Mouse (Mus musculus) MN1 (cell line): ENCODE measurements around the gene Fam135a.
"Not testable (repeated sequence)": the region's sequence is repeated elsewhere in the genome, so short reads cannot be mapped to it uniquely, and the experiment has no call there.

Experiments used
- DNase-seq: peaks from one replicate; pipeline ENCODE4 v3.0.0-alpha.2; 2016; ENCODE audit warnings: low spot score

Gene Fam135a

DNA sequence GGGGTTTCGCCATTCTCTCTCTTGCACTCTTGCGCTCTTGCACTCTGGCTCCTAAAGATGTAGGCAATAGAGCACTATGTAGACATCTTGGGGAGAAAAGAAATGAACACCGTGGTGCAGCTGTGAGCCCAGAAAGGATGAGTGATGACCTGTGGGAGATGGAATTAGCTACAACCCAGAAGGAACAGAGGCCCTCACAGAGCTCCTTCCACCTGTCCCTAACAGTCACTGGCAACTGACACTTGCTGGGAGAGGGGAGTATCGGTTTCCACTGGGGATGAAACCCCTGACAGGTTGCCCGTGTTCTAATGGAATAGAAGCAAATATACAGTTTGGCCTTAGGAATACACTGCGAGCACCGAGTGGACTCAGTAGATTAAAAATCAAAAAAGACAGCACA lies 31.3 kb downstream of the Fam135a start:
- no peak for DNase-seq

DNA sequence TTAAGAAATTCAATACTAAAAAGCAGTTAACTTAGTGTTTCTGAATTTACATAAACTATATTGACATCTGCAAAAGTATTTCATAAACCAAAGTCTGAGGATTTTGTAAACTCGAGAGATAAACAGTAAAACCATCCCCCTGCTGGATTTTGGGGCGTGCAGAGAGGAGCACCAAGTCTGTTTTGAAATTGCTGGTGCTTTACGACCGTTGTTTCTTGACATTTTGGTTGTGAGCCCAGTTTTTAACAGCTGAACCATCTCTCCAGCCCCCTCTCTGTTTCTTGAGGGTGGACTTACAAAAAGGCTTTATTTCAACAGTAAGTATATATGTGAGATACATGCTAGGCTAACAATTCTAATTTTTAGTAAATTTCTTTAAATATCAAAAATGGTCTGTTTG lies 33.4 kb downstream of the Fam135a start:
- no peak for DNase-seq

DNA sequence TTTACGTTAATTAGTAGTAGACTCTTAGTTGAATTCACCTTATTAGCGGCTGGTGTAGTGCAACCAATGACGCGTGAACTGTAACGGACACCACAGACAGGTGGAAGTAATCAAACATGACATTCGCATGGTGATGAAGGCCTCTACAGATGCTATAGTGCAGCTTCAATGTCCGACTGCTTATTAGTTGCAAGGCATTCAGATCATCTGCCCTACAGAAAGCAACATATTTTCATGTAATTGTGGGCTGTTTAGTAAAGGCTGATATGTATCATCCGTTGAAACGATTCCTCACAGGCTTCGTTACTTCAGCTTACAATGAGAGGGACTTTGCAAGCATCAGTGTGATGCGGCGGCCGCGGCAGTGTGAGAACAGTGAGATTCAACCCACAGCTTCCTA lies 44.4 kb downstream of the Fam135a start:
- no peak for DNase-seq

GRCm38 (mm10) chr1:24046730-24047510 lies 53.2 kb downstream of the Fam135a start:
- DNase-seq, result no peak

DNA sequence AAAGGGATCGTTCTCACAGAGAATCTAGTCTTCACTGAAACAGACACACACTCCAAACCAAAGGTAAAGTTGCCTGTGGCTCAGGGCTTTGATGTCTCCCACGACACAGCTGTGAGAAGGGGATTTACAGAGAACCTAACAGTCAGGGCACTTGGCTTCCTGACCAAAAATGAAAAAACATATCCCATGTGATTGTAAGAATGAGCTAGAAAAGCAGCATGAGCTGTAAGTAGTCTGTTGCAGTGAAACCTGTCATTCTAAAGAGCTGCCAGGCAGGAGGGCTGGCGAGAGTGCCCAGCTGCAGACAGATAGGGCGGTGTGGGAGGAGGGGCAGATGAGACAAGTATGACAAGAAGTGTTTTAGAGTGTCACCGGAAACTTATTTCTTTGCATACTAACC lies 54.5 kb downstream of the Fam135a start:
- no peak for DNase-seq

DNA sequence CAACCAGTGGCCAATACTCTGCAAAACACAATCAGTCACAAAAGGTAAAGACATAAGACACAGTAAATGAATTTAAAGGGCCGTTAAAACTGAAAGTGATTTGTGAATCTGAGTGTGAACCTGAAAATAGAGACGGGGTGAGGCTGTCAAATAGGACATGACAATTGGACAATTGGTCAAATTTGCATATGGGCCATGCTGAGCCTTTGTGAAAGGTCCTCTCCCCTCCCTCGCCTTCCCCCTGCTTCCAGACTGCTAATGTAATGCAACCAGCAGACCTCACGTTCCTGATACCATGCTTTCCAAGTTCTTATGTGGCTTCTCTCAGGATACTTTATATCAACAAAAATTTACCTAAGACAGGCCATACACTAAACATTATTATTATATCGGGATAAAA lies 57.1 kb downstream of the Fam135a start:
- no peak for DNase-seq

DNA sequence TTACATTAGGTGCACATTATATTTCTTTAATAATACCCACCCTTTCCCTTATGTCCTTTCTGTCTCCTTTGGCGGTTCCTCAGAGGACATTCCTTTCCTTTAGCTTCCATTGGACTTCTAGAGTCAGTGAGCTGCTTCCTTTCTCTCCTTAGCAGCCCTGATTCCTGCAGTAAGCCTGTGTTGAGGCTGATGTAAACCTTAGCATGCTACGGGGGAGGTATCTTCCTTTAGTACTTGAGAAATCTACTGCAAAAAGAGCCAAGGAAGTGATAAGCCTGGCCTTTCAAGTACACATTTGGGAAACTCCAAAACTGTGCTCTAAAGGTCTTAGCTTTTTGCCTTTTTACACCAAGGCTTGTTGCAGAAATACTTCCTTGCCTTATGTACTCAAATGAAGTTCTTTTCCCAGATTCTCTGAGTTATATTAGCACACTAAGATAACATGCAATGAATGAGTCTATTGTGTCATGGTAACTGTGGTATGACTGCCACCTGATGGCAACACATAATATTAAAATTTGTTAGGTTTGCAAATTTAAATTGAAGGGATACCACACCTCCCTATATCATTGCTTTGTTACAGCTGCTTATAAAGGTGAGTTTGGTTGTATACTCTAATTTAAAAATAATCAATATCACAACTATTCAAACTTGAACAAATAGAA lies 66.2 kb downstream of the Fam135a start:
- DNase-seq, result peak; percentile 47

GRCm38 (mm10) chr1:24010821-24011220 lies 89.3 kb downstream of the Fam135a start:
- DNase-seq, result no peak

DNA sequence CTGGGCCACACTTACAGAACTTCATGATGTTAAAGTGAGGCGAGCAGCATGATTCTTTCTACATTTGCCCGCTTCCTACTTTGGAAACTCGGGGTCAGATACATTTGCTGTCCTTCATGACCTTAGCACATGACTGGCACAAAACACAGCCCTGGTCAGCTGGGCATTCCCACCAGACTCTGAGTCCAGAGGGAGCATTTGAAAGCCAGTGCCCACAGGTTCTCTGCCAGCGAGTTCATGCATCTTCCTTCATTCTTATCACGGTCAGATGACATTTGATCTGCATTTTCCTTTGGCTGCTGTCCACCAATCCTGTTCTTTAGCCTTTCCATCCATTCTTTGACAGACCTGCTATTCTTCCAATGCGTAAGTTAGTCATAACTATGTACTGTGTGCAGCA lies 90.1 kb downstream of the Fam135a start:
- DNase-seq, result no peak

DNA sequence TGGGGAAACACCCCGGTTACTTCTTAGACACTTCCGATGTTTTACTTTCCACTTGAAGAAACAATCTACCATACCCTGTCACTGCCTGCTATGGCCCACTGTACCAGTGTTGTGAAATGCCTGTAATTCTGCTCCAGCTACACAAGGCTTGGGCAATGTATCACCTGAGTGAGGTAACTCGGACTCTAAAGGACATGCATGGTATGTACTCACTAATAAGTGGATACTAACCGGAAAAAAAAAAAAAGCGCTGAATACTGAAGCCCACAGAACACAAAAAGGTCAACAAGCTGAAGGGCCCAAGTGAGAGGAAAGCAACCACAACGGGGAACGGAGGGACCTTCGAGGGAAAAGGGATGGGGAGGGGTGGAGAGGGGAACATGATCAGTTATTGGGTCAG lies 92.5 kb downstream of the Fam135a start:
- no peak for DNase-seq

DNA sequence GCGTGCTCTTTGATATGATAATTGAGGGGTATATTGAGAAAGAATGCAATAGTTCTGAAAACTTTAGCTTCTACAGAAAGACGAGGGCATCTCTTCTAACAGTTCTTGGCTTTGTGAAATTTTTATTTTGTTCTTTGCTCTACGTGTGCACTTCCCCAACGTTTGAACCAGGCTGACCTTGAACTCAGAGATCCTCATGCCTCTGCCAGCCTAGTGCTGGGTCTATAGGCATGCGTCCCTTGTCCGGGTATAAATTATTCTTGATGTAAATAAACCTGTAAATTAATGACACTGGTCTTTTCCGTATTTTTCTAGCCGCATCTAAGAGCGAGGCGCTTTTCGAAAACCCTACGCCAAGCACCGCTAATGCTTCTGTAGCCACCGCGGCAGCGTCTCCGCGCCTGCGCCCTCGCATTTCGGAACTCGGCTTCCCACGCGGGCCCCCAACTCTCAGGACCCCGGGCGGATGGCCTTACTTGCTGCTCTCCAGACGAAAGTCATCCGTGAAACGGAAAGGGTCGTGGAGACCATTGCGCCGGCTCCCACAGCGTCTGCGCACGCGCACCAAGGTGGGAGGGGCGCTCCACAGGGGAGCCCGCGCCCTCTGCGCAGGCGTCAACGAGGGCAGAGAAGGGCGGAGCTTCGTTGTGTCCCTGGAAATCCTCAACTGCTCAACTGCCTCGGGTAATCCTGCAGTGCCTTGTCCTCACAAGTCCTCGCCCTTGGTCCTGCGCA lies 94.9 kb downstream of the Fam135a start, which contains the start of gene Sdhaf4:
TSS of gene Sdhaf4 (minus strand) at position 587 of the 735 bp plus-strand sequence.
- DNase-seq, result peak; percentile 97

DNA sequence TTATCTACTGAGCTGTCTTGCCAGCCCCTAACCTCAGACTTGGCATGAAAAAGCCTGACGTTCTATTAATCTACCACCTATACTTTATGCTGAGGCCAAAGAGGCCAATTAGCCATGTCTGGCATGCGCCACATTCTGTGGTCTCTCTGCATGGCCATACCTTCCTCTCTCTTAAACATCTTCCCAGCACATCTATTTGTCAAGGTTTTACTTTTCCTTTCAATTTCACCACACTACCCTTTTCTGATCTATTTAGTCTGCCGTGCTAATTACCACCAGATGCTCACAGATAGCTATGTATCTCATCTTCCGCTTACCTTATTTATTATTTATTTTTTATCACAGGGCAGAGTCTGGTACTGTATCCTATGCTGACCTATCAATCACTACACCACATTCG lies 100.8 kb downstream of the Fam135a start:
- DNase-seq, result no peak

DNA sequence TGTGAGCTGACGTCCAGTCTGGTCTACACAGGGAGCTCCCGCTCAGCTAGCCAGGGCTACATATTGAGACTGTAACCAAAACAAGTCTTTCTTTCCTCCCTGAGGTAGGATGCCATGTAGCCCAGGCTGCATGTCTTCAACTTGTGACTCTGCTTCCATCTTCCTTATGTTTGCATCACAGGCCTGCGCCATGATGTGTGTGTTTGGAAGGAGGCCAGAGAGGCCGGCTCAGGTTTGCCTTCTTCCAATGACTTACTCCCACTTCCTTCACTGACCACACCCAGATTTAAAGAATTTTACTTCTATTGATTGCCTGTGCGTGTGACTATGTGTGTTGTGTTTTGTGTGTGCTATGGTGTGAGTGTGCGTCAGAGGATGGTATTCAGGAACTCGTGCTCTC lies 101.3 kb downstream of the Fam135a start:
- no peak for DNase-seq

- no peak for DNase-seq
Observed at GRCm38 (mm10) chr1:23998120-23998810, 101.9 kb downstream of the Fam135a start.

GRCm38 (mm10) chr1:23997493-23997892 lies 102.6 kb downstream of the Fam135a start:
- no peak for DNase-seq

DNA sequence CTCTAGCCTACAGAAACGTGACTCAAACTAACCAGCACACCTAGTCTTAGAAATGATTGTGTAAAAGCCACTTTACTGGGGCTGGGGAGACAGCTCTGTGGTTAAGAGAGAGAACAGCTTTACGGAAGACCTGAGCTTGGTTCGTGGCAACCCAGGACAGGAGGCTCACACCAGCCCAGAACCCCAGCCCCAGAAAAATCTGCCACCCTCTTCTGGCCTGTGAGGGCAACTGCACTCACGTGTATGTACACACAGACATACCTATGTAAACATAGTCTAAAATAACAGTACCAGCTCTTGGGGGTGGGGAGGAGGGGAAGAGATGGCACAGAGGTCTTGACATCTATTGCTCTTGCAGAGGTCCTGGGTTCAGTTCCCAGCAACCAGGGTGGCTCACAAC lies 104.7 kb downstream of the Fam135a start:
- DNase-seq, result no peak

DNA sequence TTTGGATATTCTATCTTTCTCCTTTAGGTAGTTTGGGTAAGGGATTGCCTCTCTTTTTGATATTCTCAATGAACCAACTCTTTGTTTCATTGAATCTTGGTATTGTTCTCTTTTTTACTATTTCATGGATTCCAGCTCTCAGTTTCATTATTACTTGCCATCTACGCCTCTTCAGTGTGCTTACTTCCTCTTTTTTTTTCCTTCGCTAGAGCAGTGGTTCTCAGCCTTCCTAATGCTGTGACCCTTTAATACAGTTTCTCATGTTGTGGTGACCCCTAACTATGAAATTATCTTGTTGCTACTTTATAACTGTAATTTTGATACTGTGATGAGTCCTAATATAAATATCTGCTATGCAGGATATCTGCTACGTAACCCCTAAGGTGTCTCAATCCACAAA lies 117.0 kb downstream of the Fam135a start:
- DNase-seq, result no peak

- no peak for DNase-seq
Observed at GRCm38 (mm10) chr1:23978281-23978680, 121.9 kb downstream of the Fam135a start.

GRCm38 (mm10) chr1:23971159-23971558 lies 129.0 kb downstream of the Fam135a start:
- not testable (repeated sequence) for DNase-seq

- DNase-seq, result no peak
Observed at GRCm38 (mm10) chr1:23968027-23968725, 132.0 kb downstream of the Fam135a start.

- no peak for DNase-seq
Observed at GRCm38 (mm10) chr1:23966226-23966625, 133.9 kb downstream of the Fam135a start.
